Mouse (Mus musculus): ENCODE measurements at regions not wholly inside any gene's neighbourhood (a gene's known extent, or its start where the extent isn't known, plus 50 kb on each side); places are given as distances from the start of the nearest gene placed in this dataset.
"Not testable (repeated sequence)": the region's sequence is repeated elsewhere in the genome, so short reads cannot be mapped to it uniquely, and the experiment has no call there.

- no peak for DNase-seq
These were observed 168.5 kb upstream of the Pgr start for GRCm38 (mm10) chr9:8731141-8731540.

- DNase-seq, result no peak
These were observed 166.1 kb upstream of the Pgr start for GRCm38 (mm10) chr9:8733485-8733884.

- DNase-seq, result no peak
These were observed 159.4 kb upstream of the Pgr start for GRCm38 (mm10) chr9:8740190-8740589.

- DNase-seq, result no peak
These were observed 149.8 kb upstream of the Pgr start for GRCm38 (mm10) chr9:8749878-8750277.

GRCm38 (mm10) chr9:8760876-8761275, 138.8 kb upstream of the Pgr start:
- DNase-seq, result no peak

GRCm38 (mm10) chr9:8769398-8769797, 130.2 kb upstream of the Pgr start:
- peak; percentile 7 to 29 for DNase-seq

GRCm38 (mm10) chr9:8769996-8770395, 129.6 kb upstream of the Pgr start:
- no peak for DNase-seq

- DNase-seq, result not testable (repeated sequence)
These were observed 118.3 kb upstream of the Pgr start for GRCm38 (mm10) chr9:8781336-8781735.

- DNase-seq, result no peak
These were observed 85.4 kb upstream of the Pgr start for GRCm38 (mm10) chr9:8814236-8814635.

GRCm38 (mm10) chr9:8823719-8824371, 75.8 kb upstream of the Pgr start:
- no peak for DNase-seq

GRCm38 (mm10) chr9:8832150-8832549, 67.5 kb upstream of the Pgr start:
- DNase-seq, result no peak

GRCm38 (mm10) chr9:8837073-8837472, 62.6 kb upstream of the Pgr start:
- no peak for DNase-seq

- DNase-seq, result no peak
These were observed 61.3 kb upstream of the Pgr start for GRCm38 (mm10) chr9:8838356-8838755.

- DNase-seq, result no peak
These were observed 60.7 kb upstream of the Pgr start for GRCm38 (mm10) chr9:8838891-8839290.

Measured in cerebellum, postnatal 25 days (tissue).